Mouse (Mus musculus): ENCODE measurements around the gene Ryr1. TPM values are rescaled to one million over a fixed set of nuclear protein-coding genes. Genes with fewer than 3 reads are reported as not detected.

Gene Ryr1
- polyA plus RNA-seq, 1 experiment from 2014 or later: 5.0 TPM

DNA sequence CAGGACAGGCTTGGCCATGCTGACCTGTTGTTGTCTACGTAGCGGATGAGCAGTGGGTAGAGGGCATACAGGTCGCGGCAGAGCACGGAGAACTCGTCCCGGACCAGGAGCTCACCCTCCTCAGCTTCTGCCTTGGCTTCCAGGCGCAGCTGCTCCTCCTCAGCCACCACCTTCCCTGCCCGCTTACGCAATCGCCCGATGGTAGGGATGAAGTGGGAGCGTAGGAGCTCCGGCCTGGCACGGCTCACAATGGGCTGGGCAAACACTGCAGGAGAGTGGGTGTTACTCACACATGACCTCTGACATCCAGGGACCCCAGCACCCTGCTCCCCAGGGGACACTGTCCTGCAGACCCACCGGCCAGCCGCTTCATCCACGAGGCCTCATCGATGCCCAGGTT, 65.5 kb downstream of the Ryr1 start:
- Histone ChIP-seq H3K4me3 (ENCODE audit: low read depth, low read length) (no peak overlapping the region), H3K9me3 (replicated peaks; ENCODE audit: control insufficient read depth, low read length) (no peaks in the 10 kb centered on the region), H3K4me1 (ENCODE audit: control insufficient read depth, insufficient read depth, low read length) (no peaks in the 10 kb centered on the region), H3K36me3 (ENCODE audit: control insufficient read depth, insufficient read depth, low read length) (no peaks in the 10 kb centered on the region), H3K27me3 (replicated peaks; ENCODE audit: control insufficient read depth, insufficient read depth, low read length) (0 out of 2 replicates have a peak, but pooled peaks cover 4% of the 10 kb centered on the region), H3K9ac (ENCODE audit: low read length) (no peak overlapping the region), H3K27ac (ENCODE audit: low read depth, low read length) (no peak overlapping the region), H3K4me2 (ENCODE audit: low read length) (no peak overlapping the region)
- WGBS: 90% methylated on average over 19 of the region's 19 CpGs
- no peak for DNase-seq (ENCODE audit: low spot score)
- ATAC-seq: no peak

DNA sequence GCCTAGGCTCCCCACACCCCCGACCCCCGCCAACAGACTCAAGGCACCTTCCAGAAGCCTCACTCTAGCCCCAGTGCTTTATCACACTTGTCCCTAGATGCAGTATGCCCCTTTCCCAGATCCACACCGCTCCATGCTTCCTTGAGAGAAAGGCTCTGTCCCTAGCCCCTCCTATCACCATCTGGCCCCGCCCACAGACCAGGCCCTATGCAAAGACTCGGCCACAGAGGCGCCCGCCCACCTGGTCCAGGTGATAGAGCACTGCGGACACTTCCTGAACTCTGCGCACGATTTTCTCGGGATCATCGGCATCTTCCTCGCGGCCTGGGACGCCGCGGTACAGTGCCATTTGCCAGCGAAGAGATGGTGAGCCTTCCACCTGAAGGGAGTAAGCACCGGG, 72.2 kb downstream of the Ryr1 start:
- Histone ChIP-seq H3K4me1 (ENCODE audit: control insufficient read depth, insufficient read depth, low read length) (no peaks in the 10 kb centered on the region), H3K36me3 (ENCODE audit: control insufficient read depth, insufficient read depth, low read length) (no peaks in the 10 kb centered on the region), H3K4me3 (ENCODE audit: low read depth, low read length) (no peak overlapping the region), H3K9me3 (replicated peaks; ENCODE audit: control insufficient read depth, low read length) (no peaks in the 10 kb centered on the region), H3K9ac (ENCODE audit: low read length) (no peak overlapping the region), H3K4me2 (ENCODE audit: low read length) (no peak overlapping the region), H3K27ac (ENCODE audit: low read depth, low read length) (no peak overlapping the region), H3K27me3 (replicated peaks; ENCODE audit: control insufficient read depth, insufficient read depth, low read length) (peaks cover 29% of the 10 kb centered on the region)
- DNase-seq (ENCODE audit: low spot score) (no peak), ATAC-seq (no peak)
- WGBS: 9% methylated on average over 19 of the region's 19 CpGs

DNA sequence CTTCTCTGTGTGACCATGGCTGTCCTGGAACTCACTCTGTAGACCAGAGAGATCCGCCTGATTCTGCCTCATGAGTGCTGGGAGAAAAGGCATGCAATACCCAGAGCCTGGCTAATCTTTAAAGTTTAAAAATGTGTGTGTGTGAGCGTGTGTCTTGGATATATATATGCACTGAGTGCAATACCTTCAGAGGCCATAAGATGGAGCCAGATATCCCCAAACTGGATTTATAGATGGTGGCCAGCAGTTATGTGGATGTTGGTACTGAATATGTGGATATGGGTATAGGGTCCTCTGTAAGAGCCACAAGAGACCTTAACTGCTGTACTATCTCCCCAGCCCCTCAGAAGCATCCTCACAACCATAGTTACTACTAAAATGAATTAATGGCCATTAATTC, 74.2 kb downstream of the Ryr1 start:
- Histone ChIP-seq H3K4me1 (ENCODE audit: control insufficient read depth, insufficient read depth, low read length) (no peaks in the 10 kb centered on the region), H3K27me3 (replicated peaks; ENCODE audit: control insufficient read depth, insufficient read depth, low read length) (peaks cover 29% of the 10 kb centered on the region), H3K4me2 (ENCODE audit: low read length) (no peak overlapping the region), H3K36me3 (ENCODE audit: control insufficient read depth, insufficient read depth, low read length) (no peaks in the 10 kb centered on the region), H3K9me3 (replicated peaks; ENCODE audit: control insufficient read depth, low read length) (no peaks in the 10 kb centered on the region), H3K27ac (ENCODE audit: low read depth, low read length) (no peak overlapping the region), H3K9ac (ENCODE audit: low read length) (no peak overlapping the region), H3K4me3 (ENCODE audit: low read depth, low read length) (no peak overlapping the region)
- DNase-seq (ENCODE audit: low spot score): peak; percentile 82
- ATAC-seq: peak; percentile 61; the same call in 1 of the 2 replicates
- WGBS: 39% methylated on average over 2 of the region's 2 CpGs

DNA sequence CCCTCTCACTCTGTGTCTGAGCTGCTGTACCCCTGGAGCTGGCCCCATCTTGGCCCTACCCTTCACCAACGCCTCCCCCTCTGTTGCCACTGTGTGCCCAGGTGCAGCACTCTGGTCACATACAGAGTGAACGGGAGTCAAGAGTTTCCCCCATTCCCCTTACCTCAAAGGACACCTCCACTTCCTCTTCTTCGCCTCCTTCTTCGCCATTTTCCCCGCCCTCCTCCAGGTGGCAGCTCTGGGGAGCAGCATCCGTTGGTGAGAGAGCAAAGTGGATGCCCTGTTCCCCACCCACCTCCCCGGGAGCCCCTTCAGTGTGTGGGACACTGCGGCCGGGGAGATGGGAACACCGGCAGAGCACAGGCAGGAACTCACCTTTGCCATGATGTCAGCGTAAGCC, 76.4 kb downstream of the Ryr1 start:
- Histone ChIP-seq H3K27ac (ENCODE audit: low read depth, low read length) (no peak overlapping the region), H3K4me3 (ENCODE audit: low read depth, low read length) (no peak overlapping the region), H3K9ac (ENCODE audit: low read length) (no peak overlapping the region), H3K27me3 (replicated peaks; ENCODE audit: control insufficient read depth, insufficient read depth, low read length) (peaks cover 17% of the 10 kb centered on the region), H3K9me3 (replicated peaks; ENCODE audit: control insufficient read depth, low read length) (no peaks in the 10 kb centered on the region), H3K36me3 (ENCODE audit: control insufficient read depth, insufficient read depth, low read length) (no peaks in the 10 kb centered on the region), H3K4me1 (ENCODE audit: control insufficient read depth, insufficient read depth, low read length) (peaks cover 1% of the 10 kb centered on the region; the same call in 1 of the 2 replicates), H3K4me2 (ENCODE audit: low read length) (no peak overlapping the region)
- no peak for ATAC-seq
- WGBS: 81% methylated on average over 11 of the region's 11 CpGs
- no peak for DNase-seq (ENCODE audit: low spot score)

DNA sequence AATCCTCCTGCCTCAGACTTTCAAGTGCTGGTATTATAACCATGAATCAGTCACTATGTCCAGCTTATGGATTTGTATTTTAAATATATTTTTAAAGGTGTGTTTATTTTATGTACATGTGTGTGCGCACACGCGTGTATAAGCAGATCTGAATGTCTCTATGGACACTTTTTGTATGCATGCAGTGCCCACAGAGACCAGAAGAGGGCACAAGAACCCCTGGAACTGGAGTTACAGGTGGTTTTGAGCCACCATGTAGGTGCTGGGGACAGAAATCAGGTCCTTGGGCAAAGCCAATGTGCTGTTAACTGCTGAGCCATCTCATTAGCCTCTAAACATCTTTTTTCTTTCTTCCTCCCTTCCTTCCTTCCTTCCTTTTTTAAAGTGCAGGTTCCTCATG, 76.9 kb downstream of the Ryr1 start:
- H3K27ac ChIP-seq (ENCODE audit: low read depth, low read length): no peak overlapping the region
- peaks cover 4% of the 10 kb centered on the region; the same call in 1 of the 2 replicates for H3K4me1 ChIP-seq (ENCODE audit: control insufficient read depth, insufficient read depth, low read length)
- no peak for ATAC-seq
- H3K4me2 ChIP-seq (ENCODE audit: low read length): no peak overlapping the region
- H3K4me3 ChIP-seq (ENCODE audit: low read depth, low read length): no peak overlapping the region
- H3K9me3 ChIP-seq (replicated peaks; ENCODE audit: control insufficient read depth, low read length): no peaks in the 10 kb centered on the region
- no peak overlapping the region for H3K9ac ChIP-seq (ENCODE audit: low read length)
- peaks cover 12% of the 10 kb centered on the region; the same call in 1 of the 2 replicates for H3K27me3 ChIP-seq (replicated peaks; ENCODE audit: control insufficient read depth, insufficient read depth, low read length)
- H3K36me3 ChIP-seq (ENCODE audit: control insufficient read depth, insufficient read depth, low read length): no peaks in the 10 kb centered on the region
- 77% methylated on average over 3 of the region's 3 CpGs for WGBS
- DNase-seq (ENCODE audit: low spot score): no peak

DNA sequence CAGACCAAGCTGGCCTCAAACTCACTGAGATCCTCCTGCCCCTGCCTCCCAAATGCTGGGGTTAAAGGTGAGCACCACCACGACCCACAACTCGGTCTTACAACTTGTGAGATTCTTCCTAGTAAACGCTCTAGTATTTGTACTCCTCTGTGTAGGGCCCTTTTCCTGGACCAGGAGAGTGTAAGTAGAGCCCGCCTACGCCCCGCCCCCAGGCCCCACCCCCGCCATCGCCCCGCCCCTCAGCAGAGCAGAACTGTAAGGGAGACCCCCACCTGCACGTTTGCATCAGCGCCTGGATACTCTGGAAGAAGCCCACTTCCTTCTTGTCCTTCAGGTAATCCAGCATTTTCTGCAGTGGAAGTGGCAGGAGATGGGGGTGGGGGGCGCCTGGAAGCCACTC, 78.4 kb downstream of the Ryr1 start:
- H3K4me3 ChIP-seq (ENCODE audit: low read depth, low read length): no peak overlapping the region
- H3K4me1 ChIP-seq (ENCODE audit: control insufficient read depth, insufficient read depth, low read length): peaks cover 4% of the 10 kb centered on the region; the same call in 1 of the 2 replicates
- H3K36me3 ChIP-seq (ENCODE audit: control insufficient read depth, insufficient read depth, low read length): no peaks in the 10 kb centered on the region
- no peaks in the 10 kb centered on the region for H3K27me3 ChIP-seq (replicated peaks; ENCODE audit: control insufficient read depth, insufficient read depth, low read length)
- no peaks in the 10 kb centered on the region for H3K9me3 ChIP-seq (replicated peaks; ENCODE audit: control insufficient read depth, low read length)
- H3K27ac ChIP-seq (ENCODE audit: low read depth, low read length): no peak overlapping the region
- H3K9ac ChIP-seq (ENCODE audit: low read length): no peak overlapping the region
- no peak for ATAC-seq
- WGBS: 4% methylated on average over 12 of the region's 12 CpGs
- H3K4me2 ChIP-seq (ENCODE audit: low read length): no peak overlapping the region
- no peak for DNase-seq (ENCODE audit: low spot score)

DNA sequence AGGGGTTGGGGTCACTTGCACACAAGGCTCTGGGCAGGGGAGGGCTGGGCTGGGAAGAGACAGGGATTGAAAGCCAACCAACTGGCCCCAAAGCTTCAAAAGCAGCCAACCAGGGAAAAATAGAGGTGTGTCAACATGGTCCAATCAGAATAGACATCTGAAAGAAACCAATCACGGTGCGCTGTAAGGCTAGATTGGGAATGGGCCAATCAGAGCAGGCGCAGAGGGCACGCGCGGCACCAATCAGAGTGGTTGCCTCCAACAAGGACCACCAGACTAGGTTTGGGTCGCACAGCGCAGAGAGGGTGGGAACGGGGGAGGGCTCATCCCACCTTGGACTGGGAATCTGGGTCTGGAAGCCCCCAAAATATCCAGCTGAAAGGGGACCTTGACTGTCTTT, 80.7 kb downstream of the Ryr1 start:
- WGBS: 56% methylated on average over 9 of the region's 9 CpGs
- ATAC-seq: no peak

DNA sequence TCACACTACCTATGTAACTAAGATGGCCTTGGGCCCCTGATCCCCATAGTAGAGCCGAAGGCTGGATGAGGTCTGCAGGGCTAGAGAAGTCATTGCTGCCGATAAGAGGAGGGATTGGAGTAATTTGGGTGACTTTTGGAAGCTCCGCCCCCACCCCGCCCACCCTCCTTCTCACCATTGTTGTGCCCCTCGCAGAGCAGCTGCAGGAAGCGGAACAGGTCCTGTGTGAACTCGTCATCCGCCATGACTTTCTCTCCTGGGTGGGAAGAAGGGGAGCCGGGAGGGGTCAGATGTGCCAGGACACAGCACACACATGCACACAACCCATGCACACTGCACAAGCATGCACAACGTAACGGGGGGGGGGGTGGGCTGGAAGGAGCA, 81.3 kb downstream of the Ryr1 start:
- Histone ChIP-seq H3K4me3 (ENCODE audit: low read depth, low read length) (no peak overlapping the region), H3K9ac (ENCODE audit: low read length) (no peak overlapping the region), H3K9me3 (replicated peaks; ENCODE audit: control insufficient read depth, low read length) (no peaks in the 10 kb centered on the region), H3K4me2 (ENCODE audit: low read length) (no peak overlapping the region), H3K27me3 (replicated peaks; ENCODE audit: control insufficient read depth, insufficient read depth, low read length) (no peaks in the 10 kb centered on the region), H3K36me3 (ENCODE audit: control insufficient read depth, insufficient read depth, low read length) (no peaks in the 10 kb centered on the region), H3K4me1 (ENCODE audit: control insufficient read depth, insufficient read depth, low read length) (peaks cover 12% of the 10 kb centered on the region), H3K27ac (ENCODE audit: low read depth, low read length) (no peak overlapping the region)
- no peak for DNase-seq (ENCODE audit: low spot score)
- ATAC-seq: no peak
- 53% methylated on average over 11 of the region's 11 CpGs for WGBS

More for the DNA sequence above, 80.7 kb downstream of the Ryr1 start:
- H3K4me1 ChIP-seq (ENCODE audit: control insufficient read depth, insufficient read depth, low read length): peaks cover 12% of the 10 kb centered on the region
- H3K9ac ChIP-seq (ENCODE audit: low read length): no peak overlapping the region
- H3K36me3 ChIP-seq (ENCODE audit: control insufficient read depth, insufficient read depth, low read length): no peaks in the 10 kb centered on the region
- no peak overlapping the region for H3K27ac ChIP-seq (ENCODE audit: low read depth, low read length)
- DNase-seq (ENCODE audit: low spot score): no peak
- no peak overlapping the region for H3K4me3 ChIP-seq (ENCODE audit: low read depth, low read length)
- H3K9me3 ChIP-seq (replicated peaks; ENCODE audit: control insufficient read depth, low read length): no peaks in the 10 kb centered on the region
- no peaks in the 10 kb centered on the region for H3K27me3 ChIP-seq (replicated peaks; ENCODE audit: control insufficient read depth, insufficient read depth, low read length)
- no peak overlapping the region for H3K4me2 ChIP-seq (ENCODE audit: low read length)

DNA sequence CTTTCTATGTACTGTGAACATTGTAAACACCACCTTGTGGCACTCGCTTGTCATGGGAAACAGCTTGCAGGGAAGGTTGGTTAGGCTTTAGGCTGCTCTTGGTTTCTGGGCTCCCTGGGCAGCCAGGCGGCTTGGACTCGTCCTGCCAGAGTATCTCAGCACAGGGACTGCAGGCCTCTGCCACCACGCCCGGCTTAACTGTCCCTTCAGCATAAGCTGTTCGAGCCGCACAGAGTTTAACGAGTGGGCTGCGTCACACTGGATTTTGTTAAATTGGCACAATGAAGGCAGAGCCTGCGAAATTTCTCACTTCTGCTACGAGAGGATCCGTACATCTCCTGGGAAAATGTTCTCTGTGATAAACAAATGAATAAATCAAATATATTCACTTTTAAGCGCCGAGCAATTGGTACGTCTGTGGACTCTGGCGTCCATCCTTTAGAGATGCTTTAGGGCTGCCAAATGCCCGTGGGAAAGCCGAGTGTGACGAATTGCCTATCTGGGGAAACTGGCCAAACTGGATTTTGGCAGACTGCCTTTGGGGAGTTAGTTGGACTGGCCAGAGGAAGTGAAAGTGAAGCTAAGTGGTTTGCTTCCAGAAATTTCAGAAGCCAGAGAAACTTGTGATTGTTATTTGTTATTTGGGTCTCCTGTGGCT, 81.8 kb downstream of the Ryr1 start:
- ATAC-seq (no peak), DNase-seq (ENCODE audit: low spot score) (peak; percentile 70)
- no peaks in the 10 kb centered on the region for H3K9me3 ChIP-seq (replicated peaks; ENCODE audit: control insufficient read depth, low read length)
- 0 out of 2 replicates have a peak overlapping the region, but pooled peaks have one; percentile 2 for H3K27ac ChIP-seq (ENCODE audit: low read depth, low read length)
- peaks cover 12% of the 10 kb centered on the region for H3K4me1 ChIP-seq (ENCODE audit: control insufficient read depth, insufficient read depth, low read length)
- no peaks in the 10 kb centered on the region for H3K36me3 ChIP-seq (ENCODE audit: control insufficient read depth, insufficient read depth, low read length)
- H3K9ac ChIP-seq (ENCODE audit: low read length): no peak overlapping the region
- H3K4me2 ChIP-seq (ENCODE audit: low read length): no peak overlapping the region
- H3K4me3 ChIP-seq (ENCODE audit: low read depth, low read length): no peak overlapping the region
- WGBS: 54% methylated on average over 19 of the region's 19 CpGs
- H3K27me3 ChIP-seq (replicated peaks; ENCODE audit: control insufficient read depth, insufficient read depth, low read length): no peaks in the 10 kb centered on the region
